Mouse (Mus musculus) layer of hippocampus, adult 11-12 months (tissue): Measurements from ENCODE around the gene Csad.

Experiments
- DNase-seq: peaks from one replicate; pipeline ENCODE4 v3.0.0; 2022; ENCODE audit warnings: low spot score

Csad gene

DNA sequence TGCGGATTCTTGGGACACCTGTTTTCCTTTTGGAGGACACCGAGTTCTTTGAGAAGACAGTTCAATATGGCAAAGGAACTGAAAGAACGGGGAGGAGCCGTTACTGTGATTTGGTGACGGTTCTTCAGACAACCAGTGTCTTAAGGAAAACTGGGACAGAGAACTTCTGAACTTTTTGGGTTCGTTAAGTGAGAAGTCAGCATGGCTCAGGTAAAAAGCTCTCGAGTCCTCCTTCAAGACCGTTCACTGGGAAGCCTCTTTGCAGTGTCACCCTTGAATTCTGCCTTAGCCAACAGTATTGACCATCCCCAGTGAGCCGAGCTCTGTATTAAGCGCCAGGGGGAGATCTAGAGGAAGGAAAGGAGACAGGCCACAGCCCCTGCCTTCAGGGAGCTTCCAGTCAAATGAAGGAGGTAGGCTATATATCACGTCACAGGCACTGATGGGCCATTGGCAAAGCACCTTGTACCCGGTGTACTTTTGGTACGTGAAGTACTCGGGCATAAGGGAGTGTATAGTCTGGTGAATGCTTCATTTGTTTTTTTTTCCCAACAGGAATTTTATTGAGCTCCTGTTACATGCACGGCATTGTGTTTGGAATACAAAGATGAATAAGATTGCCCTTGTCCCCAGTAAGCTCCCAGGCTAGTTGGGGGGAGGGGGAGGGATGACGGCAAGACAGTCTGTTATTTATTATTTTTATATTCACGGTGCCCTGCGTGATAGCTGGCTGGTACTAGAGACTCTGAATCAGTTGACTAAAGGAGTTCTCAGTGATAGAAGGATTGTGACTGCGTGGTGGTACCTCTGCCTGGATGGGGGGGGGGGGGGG, at the start of gene Csad:
Gene Csad, minus strand, starts transcription at position 51 of the 832 bp plus-strand sequence.
- no peak for DNase-seq

DNA sequence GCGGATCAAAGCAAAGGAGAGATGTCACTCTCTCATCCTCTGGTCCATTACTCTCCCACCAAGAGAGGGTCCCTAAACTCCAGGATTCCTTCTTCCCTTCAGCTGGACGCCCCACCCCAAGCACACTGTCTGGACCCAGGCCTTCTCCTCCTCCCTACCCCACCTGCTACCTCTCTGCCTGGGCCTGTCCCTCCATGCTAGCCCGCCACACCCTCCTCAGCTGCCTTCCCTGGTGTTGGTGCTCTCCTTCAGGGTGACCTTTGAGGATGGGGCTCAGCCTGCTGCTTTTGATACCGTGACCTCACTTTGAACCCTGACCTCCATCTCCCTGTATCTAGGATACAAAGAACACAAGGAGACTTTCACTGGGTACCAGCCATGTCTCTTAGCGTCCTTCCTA, 46.0 kb upstream of the Csad start:
- DNase-seq = no peak

DNA sequence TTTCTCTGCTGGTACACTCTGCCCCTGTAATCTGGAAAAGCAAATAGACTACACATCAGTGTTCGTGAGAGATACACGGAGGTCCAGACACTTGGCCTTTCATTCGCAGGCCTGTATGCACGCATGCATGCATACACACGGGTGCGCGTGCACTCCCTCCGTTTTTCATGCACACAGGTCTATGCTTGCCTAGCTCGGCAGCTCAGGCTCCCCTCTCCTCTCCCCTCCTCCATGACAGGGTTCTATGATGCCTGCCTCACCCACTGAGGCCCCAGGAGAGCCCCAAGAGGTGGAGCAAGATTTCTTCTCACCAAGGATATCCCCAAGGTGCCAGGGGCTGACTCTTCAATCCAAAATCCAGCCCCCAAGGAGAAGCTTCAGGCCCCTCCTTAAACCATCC, 45.4 kb upstream of the Csad start:
- DNase-seq = no peak

GRCm38 (mm10) chr15:102249251-102249691, 44.7 kb upstream of the Csad start:
- no peak for DNase-seq

DNA sequence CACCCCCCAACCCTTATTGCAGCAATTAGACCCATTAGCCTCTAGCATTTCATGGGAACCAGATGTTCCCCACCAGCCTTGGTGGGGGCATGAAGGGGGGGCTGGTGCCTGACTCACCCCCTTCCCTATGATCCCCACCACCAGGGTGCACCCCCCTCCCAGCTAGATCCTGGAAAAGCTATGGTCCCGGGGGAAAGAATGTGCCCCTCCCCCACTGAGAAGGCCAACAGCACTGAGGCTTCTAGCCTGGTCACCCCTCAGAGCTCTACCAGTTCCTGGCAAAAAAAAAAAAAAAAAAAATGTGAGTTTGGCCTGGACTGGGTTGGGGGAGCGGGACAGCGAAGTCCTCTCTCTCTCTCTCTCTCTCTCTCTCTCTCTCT, 44.3 kb upstream of the Csad start:
- no peak for DNase-seq

GRCm38 (mm10) chr15:102248131-102248811, 43.7 kb upstream of the Csad start:
- DNase-seq = no peak

DNA sequence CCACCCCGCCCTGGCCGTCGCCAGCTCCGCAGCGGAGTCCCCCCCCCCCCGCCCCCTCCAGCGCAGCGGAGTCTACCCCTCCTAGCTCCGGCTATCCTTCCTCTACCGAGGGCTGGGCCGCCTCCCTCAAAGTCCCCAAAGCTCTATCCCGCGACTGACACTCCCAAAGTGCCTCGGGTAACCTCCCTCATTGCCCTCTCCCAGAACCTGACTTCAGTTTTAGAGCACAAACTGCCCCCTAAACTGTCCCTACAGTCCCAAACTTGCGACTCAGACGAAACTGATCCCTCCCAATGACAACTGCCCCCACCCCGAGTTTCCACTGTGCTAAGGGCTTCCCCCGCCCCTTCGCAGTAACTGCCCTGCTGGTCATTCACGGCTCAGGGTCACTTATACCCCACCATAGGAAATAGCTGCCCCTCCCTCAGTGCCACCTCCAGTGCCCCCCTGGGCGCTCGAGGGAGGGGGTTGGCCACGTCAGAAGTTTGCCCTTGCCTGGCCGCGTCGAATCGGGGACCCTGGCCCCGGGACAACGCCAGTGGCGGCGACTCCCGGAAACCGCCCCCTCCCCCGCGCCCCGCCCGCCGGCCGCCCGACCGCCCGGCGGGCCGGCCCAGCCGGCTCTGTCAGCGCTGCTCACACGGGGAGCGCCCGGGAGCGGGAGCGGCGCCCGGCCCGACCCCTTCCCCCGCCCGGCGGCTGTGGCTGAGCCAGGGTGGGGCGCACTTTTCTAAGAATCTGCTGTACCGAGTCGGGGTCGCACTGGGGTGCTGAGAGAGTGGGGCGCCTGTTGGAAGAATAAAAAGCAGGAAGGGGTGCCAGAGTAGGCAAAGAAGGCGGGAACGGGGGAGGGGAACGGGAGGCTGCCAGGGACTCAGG, 43.0 kb upstream of the Csad start:
- peak; percentile 51 for DNase-seq

DNA sequence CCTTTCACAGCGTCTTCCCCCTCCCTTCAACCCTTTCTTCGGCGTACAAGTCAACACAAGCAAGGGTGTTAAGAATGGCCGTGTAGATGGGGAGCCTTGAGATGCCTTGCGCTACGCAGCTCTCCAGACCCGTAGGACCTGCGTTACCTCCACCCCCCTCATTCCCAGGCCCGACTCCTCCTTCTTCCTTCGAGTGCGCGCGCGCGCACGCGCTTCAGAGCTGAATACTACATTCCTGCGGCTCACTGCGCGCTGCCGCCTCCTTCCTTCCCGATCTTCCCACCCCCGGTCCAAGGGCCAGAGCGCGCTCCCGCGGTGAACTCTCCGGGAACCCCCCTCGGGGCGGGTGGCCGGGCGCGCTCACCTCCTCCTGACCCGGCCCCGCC, 42.3 kb upstream of the Csad start:
- peak; percentile 90 for DNase-seq

GRCm38 (mm10) chr15:102245891-102246741, 41.6 kb upstream of the Csad start:
- DNase-seq = peak; percentile 74

- DNase-seq = no peak
Measured at GRCm38 (mm10) chr15:102245461-102245881, 40.9 kb upstream of the Csad start.

DNA sequence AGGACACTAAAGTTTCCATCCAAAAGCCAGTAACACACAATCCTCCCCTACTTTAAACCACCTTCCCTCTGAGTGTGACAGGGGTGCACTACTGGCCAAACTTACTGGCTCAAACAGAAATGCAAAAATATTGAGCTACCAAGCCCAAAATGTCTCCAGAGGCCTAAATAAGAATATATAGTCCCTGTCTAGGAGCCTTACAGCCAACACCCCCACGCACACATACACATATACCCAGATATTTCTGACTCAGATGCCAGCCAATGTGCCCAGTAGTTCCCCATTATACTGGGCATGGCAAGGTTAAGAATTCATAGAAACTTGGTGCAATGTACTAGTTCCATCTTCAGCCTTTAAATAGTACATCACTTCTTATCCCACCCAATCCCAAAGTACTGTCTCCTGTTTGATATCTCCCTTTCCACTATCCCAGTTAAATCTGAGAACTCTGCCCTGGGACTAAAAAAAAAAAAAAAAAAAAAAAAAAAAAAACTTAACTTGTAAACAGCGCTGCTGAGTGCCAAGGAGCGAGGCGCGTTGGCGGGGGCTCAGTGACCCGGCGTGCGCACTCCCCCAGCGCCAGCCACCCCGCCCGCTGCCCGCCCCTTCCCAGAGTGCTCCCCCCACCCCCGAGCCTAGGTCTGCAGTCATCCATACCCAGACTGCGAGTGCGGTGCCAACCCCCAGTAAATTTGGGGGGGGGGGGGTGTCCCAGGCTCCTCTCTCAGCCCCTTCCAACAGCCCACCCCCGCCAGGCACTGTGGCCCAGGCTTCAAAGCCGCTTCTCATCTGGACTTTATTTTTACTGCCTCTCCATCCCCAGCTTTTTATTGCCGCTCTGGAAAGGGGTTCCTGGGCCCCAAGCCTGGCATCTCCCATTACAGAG, 40.0 kb upstream of the Csad start:
- no peak for DNase-seq

GRCm38 (mm10) chr15:102243229-102244190, 39.0 kb upstream of the Csad start:
- no peak for DNase-seq

DNA sequence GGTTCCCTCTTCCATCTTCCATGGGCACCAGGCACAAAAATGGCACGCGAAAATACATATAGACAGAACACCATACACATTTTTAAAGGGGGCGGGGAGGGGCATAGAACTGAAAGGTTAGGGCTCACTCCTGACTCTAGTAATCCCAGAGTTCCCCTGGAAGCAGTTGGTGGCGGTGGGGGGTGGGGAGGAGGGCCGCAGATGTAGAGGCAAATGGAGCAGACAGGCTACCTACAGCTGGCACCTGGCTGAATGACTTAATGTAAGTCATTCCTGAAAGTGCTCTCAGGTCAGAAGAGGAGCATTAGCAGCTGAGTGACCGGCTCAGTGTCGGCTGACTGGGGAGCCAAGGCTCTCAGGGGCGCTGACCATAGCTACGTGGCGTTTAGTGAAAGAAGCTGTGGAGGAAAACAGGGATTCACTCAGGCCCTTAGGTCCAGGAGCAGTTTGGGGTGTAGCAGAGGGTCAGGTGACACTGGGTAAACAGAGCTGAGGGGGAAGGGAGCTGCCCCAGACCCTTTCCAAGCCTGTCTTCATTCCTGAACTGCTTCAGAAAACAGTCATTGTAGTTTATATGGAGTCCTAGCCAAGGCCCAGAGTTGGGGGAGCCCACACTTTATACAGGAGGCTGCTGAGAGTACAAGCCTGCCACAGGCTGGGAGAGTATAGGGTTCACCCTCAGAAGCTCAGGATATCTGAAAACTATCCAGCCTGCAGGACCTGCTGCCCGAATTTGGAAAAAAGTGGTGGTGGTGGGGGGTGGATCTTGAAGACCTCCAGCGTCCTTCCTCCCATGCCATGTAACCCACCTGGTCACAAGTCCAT, 38.1 kb upstream of the Csad start:
- no peak for DNase-seq

DNA sequence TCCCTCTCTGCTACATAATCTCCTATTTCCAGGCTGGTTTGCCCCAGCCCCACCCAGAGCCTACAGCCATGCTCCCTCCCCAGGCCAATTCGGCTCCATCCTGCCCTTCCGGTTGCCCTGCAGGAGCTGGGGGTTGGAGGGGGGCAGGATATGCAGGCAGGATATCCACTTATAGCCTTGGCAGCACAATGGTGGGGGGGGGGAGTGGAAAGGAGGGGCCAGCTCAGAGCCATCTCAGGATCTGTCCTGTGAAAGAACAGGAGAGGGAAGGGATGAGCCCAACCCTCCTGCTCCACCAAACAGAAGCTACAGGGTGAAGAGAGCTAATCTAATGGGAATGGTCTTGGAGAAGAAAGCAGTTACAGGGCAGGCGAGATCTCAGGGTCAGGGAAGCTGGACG, 36.1 kb upstream of the Csad start:
- DNase-seq = no peak

- no peak for DNase-seq
Measured at GRCm38 (mm10) chr15:102239851-102240250, 35.3 kb upstream of the Csad start.

GRCm38 (mm10) chr15:102239260-102239590, 34.7 kb upstream of the Csad start:
- DNase-seq = peak; percentile 87

- DNase-seq = no peak
Measured at GRCm38 (mm10) chr15:102238543-102239259, 34.2 kb upstream of the Csad start.
